Mouse (Mus musculus): ENCODE measurements around the gene Adrb1.
"Not testable (repeated sequence)": the region's sequence is repeated elsewhere in the genome, so short reads cannot be mapped to it uniquely, and the experiment has no call there.

The Adrb1 gene

DNA sequence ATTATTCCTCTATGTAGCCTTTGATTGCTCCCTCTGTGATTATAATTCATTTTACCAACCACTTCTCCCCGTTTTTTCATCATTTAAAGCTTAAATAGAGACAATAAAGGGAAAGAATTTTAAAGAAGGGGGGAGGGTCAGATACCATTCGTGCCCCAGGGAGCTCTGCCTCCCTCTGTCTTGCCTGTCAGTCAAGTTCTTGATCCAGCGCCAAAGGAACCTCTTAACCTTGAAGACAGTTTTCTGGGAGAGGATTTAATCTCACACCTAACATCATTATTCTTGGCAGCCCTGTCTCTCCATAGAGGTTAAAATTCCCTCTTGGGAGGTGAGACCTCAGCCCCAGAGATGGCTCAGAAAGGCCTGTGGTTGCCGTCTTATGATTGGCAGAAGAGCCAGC, 28.7 kb downstream of the Adrb1 start:
- peak; percentile 87 for DNase-seq

DNA sequence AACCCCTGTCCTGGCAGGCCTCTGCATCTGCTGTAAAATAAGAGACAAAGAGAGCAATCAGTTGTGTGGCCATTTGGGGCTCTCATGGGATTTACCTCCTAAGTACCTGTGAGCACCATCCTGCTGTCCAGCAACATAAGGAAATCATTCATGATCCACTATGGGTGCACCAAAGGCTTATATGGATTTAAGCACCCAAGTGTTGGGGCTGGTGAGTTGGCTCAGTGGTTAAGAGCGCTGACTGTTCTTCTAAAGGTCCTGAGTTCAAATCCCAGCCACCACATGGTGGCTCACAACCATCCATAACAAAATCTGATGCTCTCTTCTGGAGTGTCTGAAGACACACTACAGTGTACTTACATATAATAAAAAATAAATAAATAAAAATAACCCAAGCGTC, 32.5 kb downstream of the Adrb1 start:
- peak; percentile 74 for DNase-seq

- DNase-seq: no peak
These were observed 34.4 kb downstream of the Adrb1 start for GRCm38 (mm10) chr19:56756412-56756811.

DNA sequence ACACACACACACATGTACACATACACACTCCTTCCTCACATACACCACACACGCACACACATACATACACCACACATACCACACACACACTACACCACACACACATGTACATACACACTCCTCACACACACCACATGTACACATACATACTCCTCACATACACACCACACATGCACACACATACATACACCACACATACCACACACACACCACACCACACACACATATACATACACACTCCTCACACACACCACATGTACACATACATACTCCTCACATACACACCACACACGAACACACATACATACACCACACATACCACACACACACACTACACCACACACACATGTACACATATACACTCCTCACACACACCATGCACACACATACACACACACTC, 36.3 kb downstream of the Adrb1 start:
- DNase-seq: no peak

DNA sequence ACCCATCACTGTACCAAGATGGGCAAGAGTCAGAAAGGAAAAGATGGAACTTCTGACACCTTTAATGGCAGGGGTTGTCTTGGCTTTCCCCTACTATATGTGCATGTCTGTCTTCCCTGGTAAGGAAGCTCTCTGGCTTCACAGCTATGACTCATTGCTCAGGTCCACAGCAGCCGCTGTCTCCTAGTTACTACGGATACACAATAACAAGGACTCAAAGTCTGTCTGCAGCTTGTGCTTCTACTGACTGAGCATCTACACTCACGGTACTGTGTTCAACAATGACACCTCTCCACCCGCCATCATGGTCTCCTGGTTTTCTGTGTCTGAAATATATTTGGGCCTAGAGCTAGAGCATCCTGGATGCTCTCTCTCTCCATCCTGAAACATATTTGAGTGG, 37.7 kb downstream of the Adrb1 start:
- no peak for DNase-seq

- no peak for DNase-seq
These were observed 38.4 kb downstream of the Adrb1 start for GRCm38 (mm10) chr19:56760306-56760940.

GRCm38 (mm10) chr19:56761096-56761495, 39.1 kb downstream of the Adrb1 start:
- no peak for DNase-seq

DNA sequence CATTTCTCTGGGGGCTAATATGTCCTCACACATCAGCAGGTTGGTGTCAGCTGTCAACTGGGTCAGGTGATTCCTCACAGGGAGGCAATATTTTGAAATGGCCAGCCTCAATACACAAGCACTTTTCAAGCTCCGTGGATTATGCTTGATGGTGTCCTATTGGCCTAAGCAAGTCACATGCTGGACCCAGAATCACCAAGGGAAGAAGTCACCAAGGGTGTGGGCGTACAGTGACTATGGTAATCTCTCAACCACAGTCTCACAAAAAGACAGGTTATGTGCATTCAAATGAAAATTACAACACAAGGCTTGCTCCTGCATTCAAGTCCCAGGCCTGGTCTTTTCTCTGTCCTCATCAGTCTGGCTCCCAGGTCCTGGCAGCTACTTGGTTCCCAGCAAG, 39.7 kb downstream of the Adrb1 start:
- DNase-seq: no peak

- DNase-seq: no peak
These were observed 40.7 kb downstream of the Adrb1 start for GRCm38 (mm10) chr19:56762686-56763085.

DNA sequence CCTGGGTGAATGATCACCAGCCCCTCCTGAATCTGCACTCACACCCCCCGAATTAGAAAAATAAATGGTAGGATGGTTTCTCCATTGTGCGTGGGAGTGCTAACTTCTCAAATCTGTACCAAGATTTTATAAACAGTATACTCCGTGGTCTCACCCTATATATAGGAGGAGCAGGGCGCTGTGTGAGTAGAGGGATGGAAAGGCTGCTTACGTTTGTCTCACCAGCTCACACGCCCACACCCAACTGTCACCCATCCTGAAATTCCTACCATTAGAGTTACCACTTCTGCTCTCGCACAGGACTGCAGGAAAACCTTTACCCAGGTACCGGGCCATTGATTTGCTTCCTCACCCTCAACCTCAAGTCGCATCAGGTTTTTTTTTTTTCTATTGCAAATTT, 47.0 kb downstream of the Adrb1 start:
- no peak for DNase-seq

DNA sequence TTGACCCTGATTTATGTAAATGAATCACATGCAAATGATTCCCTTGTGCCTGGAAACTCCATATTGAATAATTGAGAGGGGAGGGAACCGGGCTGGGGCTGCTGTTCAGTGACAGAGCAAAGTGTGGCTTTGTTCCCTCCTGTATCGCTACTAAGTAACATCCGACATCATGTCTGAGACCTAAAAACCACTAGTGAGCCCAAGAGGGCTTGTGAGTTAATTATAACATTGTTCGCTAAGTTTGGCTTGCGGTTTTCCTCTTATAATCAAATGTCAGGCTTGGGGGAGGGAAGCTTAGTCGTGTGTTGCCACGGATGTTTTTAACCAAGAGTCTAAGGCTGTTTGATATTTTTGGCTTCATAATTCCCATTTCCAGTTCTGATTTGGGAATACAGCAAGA, 50.2 kb downstream of the Adrb1 start:
- DNase-seq: no peak

DNA sequence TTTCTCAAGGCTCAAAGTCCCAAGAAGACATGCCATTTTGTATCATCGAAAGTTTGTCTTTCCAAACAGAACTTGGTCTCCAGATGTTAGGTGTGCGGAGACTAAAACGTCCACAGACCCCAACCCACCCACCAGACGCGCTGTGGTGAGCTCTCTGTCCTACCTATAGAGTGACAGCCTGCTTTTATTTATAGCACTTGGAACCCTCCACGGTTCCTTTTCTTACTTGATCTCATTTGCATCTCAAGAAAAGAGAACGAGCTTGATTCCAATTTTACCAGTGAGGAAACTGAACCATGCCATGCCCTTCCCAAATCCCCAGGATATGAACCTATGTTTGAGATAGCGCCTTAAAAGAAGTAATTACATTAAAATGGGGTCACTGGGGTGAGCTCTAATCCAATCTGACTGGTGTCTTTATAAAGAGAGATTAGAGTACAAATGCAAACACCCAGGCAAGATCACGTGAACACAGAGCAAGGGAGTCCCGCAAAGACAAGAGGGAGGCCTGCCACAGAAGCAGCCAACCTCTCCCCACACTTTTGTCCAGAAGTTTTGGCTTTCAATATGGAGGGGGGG, 51.5 kb downstream of the Adrb1 start:
- no peak for DNase-seq

DNA sequence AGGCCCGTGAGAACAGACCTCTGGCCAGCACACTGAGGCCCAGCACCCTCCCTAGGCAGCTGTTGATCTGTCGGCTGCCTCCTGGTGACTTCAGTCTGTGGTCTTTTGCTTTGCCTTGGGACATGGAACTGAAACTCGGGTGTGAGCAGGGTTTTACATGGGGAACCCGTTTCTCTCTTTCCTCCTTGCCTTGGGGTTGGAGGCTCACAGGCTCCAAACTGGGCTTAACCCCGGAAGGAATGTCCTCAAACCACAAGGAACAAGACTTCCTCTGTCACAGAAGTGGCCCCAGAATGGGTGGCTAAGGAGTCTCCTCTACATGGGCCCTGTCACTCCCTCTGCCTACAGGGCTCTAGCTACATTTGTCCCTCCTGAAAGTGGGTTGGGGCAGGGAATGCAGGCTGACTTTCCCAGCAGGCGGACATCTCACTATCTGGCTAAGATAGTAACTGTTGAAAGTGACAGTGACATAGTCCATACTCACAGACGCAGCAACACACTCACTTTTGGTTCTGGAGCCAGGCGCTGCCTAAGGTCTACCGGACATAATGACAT, 52.5 kb downstream of the Adrb1 start:
- DNase-seq: peak; percentile 98

DNA sequence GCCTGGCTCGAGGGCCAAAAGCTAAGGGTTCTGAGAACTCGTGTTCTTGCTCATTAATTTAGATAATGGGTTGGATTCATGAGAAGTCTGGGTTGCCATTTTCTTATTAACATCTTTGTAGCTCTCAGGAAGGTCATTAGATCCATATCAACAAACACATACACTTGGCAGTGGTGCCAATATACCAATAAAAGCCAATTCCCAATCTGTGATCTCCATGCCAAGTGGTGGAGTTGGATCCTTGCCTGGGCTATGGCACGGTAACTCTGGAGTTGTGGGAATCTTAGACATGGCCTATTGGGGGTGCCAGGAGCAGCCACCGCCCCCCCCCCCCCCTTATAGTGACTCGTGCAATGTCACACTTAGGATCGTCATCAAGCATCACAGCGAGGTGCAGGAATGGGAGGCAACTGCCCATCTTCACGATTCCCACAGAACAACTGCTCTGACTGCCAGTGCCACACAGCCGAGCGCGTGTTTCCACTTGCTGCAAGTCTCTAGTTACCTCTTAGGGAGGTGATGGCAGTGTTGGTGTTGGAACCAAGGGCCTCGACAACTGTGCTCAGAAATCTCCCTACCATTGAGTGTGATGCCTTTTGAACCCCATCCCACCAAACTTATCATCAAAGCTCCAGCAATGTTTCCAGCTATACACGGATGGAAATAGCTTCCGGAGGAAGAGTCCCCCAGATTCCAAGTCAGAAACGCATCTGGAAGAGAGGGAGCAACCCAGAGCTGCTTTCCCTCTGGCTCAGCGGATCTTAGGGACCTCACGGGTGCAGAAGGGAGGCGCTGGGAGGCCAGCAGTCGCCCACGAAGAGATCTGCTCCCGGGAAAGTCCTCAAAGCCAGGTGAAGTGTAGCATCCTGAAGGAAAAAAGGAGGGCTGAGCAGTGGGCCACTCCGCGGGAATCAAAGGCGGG, 53.2 kb downstream of the Adrb1 start:
- DNase-seq: peak; percentile 91

GRCm38 (mm10) chr19:56775893-56776718, 54.1 kb downstream of the Adrb1 start:
- DNase-seq: peak; percentile 90

DNA sequence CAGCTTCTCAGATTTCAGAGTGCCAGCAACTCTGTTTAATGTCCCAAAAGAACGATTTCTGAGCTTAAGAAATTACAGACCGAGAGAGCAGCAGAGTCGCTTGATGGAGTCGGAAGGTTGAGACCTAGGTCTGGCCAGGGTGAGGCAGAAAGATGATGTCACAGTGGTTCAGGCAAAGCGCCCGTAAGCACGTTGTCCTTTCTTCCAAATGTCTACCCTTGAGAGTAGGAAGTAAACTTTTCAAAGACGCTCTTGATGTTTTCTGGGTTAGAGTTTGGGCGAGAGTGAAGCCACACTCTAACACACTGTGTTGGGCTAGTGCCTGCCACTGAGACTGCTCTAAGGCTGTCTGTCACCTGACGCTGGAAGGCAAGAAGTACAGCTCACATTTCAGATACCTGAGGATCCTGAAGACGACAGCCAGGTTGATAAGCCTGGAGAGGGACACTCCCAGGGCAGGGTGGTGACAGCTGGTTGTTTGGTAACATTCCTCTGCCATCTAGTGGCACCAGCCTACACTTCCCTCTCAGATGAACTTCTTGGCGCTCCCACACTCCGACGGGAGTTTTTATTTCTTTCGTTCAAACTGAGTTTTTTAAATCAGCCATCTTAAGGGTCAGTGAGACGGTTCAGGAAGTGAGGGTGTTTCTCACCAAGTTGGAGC, 54.9 kb downstream of the Adrb1 start:
- peak; percentile 92 for DNase-seq

DNA sequence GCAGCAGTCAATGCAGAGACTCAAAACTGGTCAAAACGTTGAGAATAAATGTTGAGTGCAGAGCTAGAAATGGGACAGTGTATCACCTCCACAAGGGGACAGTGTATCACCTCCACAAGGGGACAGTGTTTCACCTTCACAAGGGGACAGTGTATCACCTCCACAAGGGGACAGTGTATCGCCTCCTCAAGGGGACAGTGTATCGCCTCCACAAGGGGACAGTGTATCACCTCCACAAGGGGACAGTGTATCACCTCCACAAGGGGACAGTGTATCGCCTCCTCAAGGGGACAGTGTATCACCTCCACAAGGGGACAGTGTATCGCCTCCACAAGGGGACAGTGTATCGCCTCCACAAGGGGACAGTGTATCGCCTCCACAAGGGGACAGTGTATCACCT, 56.5 kb downstream of the Adrb1 start:
- not testable (repeated sequence) for DNase-seq

All from heart, adult 11 months (tissue).